Mouse (Mus musculus) MEL (cell line): ENCODE measurements at regions not wholly inside any gene's neighbourhood (a gene's known extent, or its start where the extent isn't known, plus 50 kb on each side); places are given as distances from the start of the nearest gene placed in this dataset.

Experiments
- DNase-seq: peaks from one replicate; pipeline ENCODE4 v3.0.0; 2011; ENCODE audit warnings: low read depth, low spot score
- H3K27ac ChIP-seq: 2 replicates; pipeline ENCODE4 v1.5.1; 2012; ENCODE audit warnings: low read depth, mild to moderate bottlenecking, control low read depth, low read length, moderate library complexity; ENCODE audit not compliant: control insufficient read depth
- H3K27me3 ChIP-seq, 2 experiments: fragments of 150-350 bp in 1 of 2; sonication (generic) in 1 of 2; 2 replicates each; pipeline ENCODE4 v1.6.1; 2012; ENCODE audit warnings: low read length in 2 of 2, mild to moderate bottlenecking in 2 of 2, improper control_type of control experiment in 1 of 2, moderate library complexity in 1 of 2; ENCODE audit not compliant: insufficient read depth in 2 of 2, control insufficient read depth in 1 of 2
- H3K36me3 ChIP-seq, 2 experiments: 2 replicates each; pipeline ENCODE4 v1.6.1; 2012 to 2014; ENCODE audit warnings: low read length in 2 of 2, improper control_type of control experiment in 1 of 2, inconsistent platforms in 1 of 2, mild to moderate bottlenecking in 1 of 2; ENCODE audit not compliant: insufficient read depth in 2 of 2, control insufficient read depth in 1 of 2
- H3K4me1 ChIP-seq, 2 experiments: fragments of 150-350 bp in 1 of 2; sonication (generic) in 1 of 2; 2 replicates each; pipeline ENCODE4 v1.6.1; 2012; ENCODE audit warnings: low read length in 2 of 2, improper control_type of control experiment in 1 of 2, mild to moderate bottlenecking in 1 of 2; ENCODE audit not compliant: insufficient read depth in 2 of 2, control insufficient read depth in 1 of 2
- H3K4me3 ChIP-seq, 2 experiments: fragments of 150-350 bp in 1 of 2; sonication (generic) in 1 of 2; 2 replicates each; pipeline ENCODE4 v1.5.1; 2012; ENCODE audit warnings: low read depth in 2 of 2, low read length in 2 of 2, mild to moderate bottlenecking in 2 of 2, moderate library complexity in 2 of 2, control low read depth in 1 of 2, improper control_type of control experiment in 1 of 2; ENCODE audit not compliant: control insufficient read depth in 1 of 2, insufficient read depth in 1 of 2
- H3K79me2 ChIP-seq: 2 replicates; pipeline ENCODE4 v1.6.1; 2012; ENCODE audit warnings: mild to moderate bottlenecking, low read length, moderate library complexity; ENCODE audit not compliant: control insufficient read depth, poor library complexity, insufficient read depth
- H3K9ac ChIP-seq: 2 replicates; pipeline ENCODE4 v1.6.1; 2012; ENCODE audit warnings: low read depth, mild to moderate bottlenecking, control low read depth, low read length, moderate library complexity; ENCODE audit not compliant: control insufficient read depth, poor library complexity, severe bottlenecking
- H3K9me3 ChIP-seq: fragments of 150-350 bp; sonication (generic); replicated peaks from 2 replicates; pipeline ENCODE4 v1.6.1; 2012; ENCODE audit warnings: mild to moderate bottlenecking, low read length, improper control_type of control experiment, moderate library complexity; ENCODE audit not compliant: insufficient read depth
- CHD1 ChIP-seq: IDR thresholded peaks from 2 replicates; pipeline ENCODE4 v1.6.1; 2012; ENCODE audit warnings: low read depth, mild to moderate bottlenecking, inconsistent platforms, low read length, improper control_type of control experiment
- CHD2 ChIP-seq: IDR thresholded peaks from 2 replicates; pipeline ENCODE4 v1.6.1; 2011; ENCODE audit warnings: low read length, improper control_type of control experiment
- CTCF ChIP-seq, 3 experiments: IDR thresholded peaks in 2 of 3; conservative IDR thresholded peaks in 1 of 3; 2 replicates each; pipeline ENCODE4 v1.5.1; 2011 to 2012; ENCODE audit warnings: low read length in 3 of 3, low read depth in 2 of 3, mild to moderate bottlenecking in 2 of 3, improper control_type of control experiment in 1 of 3, inconsistent platforms in 1 of 3, mixed read lengths in 1 of 3, moderate library complexity in 1 of 3; ENCODE audit not compliant: control insufficient read depth in 1 of 3, insufficient read depth in 1 of 3, poor library complexity in 1 of 3, severe bottlenecking in 1 of 3
- GATA1 ChIP-seq: IDR thresholded peaks from 2 replicates; pipeline ENCODE4 v1.6.1; 2011; ENCODE audit warnings: low read depth, low read length, improper control_type of control experiment
- MAFK ChIP-seq: IDR thresholded peaks from 2 replicates; pipeline ENCODE4 v1.6.1; 2011; ENCODE audit warnings: low read depth, mild to moderate bottlenecking, low read length, improper control_type of control experiment, borderline replicate concordance
- MAX ChIP-seq: IDR thresholded peaks from 2 replicates; pipeline ENCODE4 v1.6.1; 2011; ENCODE audit warnings: low read length, improper control_type of control experiment
- POLR2A ChIP-seq, 2 experiments: IDR thresholded peaks; 2 replicates each; pipeline ENCODE4 v1.6.1; 2011 to 2012; ENCODE audit warnings: low read length in 2 of 2, mild to moderate bottlenecking in 2 of 2, control low read depth in 1 of 2, improper control_type of control experiment in 1 of 2, low read depth in 1 of 2, moderate library complexity in 1 of 2; ENCODE audit not compliant: control insufficient read depth in 1 of 2, insufficient read depth in 1 of 2, poor library complexity in 1 of 2
- POLR2AphosphoS2 ChIP-seq: IDR thresholded peaks from 2 replicates; pipeline ENCODE4 v1.6.1; 2011; ENCODE audit warnings: low read length, improper control_type of control experiment
- SIN3A ChIP-seq: IDR thresholded peaks from 2 replicates; pipeline ENCODE4 v1.6.1; 2012; ENCODE audit warnings: low read length, improper control_type of control experiment, inconsistent platforms
- TBP ChIP-seq: IDR thresholded peaks from 2 replicates; pipeline ENCODE4 v1.8.0; 2011; ENCODE audit warnings: low read depth, low read length, improper control_type of control experiment
- USF1 ChIP-seq: IDR thresholded peaks from 2 replicates; pipeline ENCODE4 v1.6.1; 2014; ENCODE audit warnings: low read depth, mild to moderate bottlenecking, inconsistent platforms, low read length, improper control_type of control experiment, moderate library complexity
- USF2 ChIP-seq, 2 experiments: IDR thresholded peaks; 2 replicates each; pipeline ENCODE4 v1.6.1; 2011 to 2012; ENCODE audit warnings: improper control_type of control experiment in 2 of 2, low read length in 2 of 2, borderline replicate concordance in 1 of 2, inconsistent platforms in 1 of 2, low read depth in 1 of 2, mild to moderate bottlenecking in 1 of 2; ENCODE audit not compliant: insufficient read depth in 1 of 2
- ZC3H11A ChIP-seq: IDR thresholded peaks from 2 replicates; pipeline ENCODE4 v1.6.1; 2012; ENCODE audit warnings: low read depth, mild to moderate bottlenecking, inconsistent platforms, low read length, improper control_type of control experiment
- ZNF384 ChIP-seq: IDR thresholded peaks from 2 replicates; pipeline ENCODE4 v1.6.1; 2012; ENCODE audit warnings: low read depth, mild to moderate bottlenecking, inconsistent platforms, low read length, improper control_type of control experiment

DNA sequence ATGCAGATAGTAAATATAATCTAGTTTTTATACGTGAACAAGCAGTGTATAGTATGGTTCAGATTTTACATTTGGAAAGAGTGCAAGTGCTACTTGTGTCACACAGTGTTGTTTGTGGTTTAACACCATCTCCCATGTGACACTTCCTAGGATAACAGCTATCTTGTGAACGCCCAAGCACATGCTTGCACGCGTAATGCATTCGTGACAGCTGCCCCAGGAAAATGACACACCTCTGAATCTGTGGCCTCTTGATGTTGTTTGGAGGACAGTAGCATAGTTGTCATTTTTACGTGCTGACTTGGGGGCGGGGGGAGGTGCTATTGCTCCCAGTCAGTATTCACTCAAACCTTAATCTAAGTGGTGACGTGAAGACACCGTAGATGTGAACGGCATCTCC, 256.2 kb upstream of the Daam1 start:
- no peaks in the 10 kb centered on the region for H3K4me1 ChIP-seq
- no peak for TF ChIP-seq POLR2A (IDR thresholded peaks at IDR 0.05; ENCODE audit: control insufficient read depth in 1 of 2, insufficient read depth in 1 of 2, low read depth in 1 of 2, low read length in 2 of 2, poor library complexity in 1 of 2)
- no peak for TF ChIP-seq POLR2AphosphoS2

GRCm38 (mm10) chr12:71577349-71577748, 253.5 kb upstream of the Daam1 start:
- Histone ChIP-seq H3K27ac (no peak overlapping the region), H3K79me2 (no peaks in the 10 kb centered on the region), H3K36me3 (no peaks in the 10 kb centered on the region), H3K4me1 (no peaks in the 10 kb centered on the region), H3K9ac (no peak overlapping the region), H3K27me3 (no peaks in the 10 kb centered on the region), H3K9me3 (no peaks in the 10 kb centered on the region), H3K4me3 (no peak overlapping the region)
- DNase-seq: no peak
- no peak for TF ChIP-seq USF2 (IDR thresholded peaks at IDR 0.05; ENCODE audit: borderline replicate concordance in 1 of 2, insufficient read depth in 1 of 2, low read depth in 1 of 2, low read length in 2 of 2)

More for the DNA sequence above, 256.2 kb upstream of the Daam1 start:
- no peaks in the 10 kb centered on the region for H3K9me3 ChIP-seq
- H3K27ac ChIP-seq: no peak overlapping the region
- H3K79me2 ChIP-seq: no peaks in the 10 kb centered on the region
- no peak overlapping the region for H3K9ac ChIP-seq
- no peak for DNase-seq
- H3K4me3 ChIP-seq: no peak overlapping the region
- no peaks in the 10 kb centered on the region for H3K27me3 ChIP-seq
- H3K36me3 ChIP-seq: no peaks in the 10 kb centered on the region

DNA sequence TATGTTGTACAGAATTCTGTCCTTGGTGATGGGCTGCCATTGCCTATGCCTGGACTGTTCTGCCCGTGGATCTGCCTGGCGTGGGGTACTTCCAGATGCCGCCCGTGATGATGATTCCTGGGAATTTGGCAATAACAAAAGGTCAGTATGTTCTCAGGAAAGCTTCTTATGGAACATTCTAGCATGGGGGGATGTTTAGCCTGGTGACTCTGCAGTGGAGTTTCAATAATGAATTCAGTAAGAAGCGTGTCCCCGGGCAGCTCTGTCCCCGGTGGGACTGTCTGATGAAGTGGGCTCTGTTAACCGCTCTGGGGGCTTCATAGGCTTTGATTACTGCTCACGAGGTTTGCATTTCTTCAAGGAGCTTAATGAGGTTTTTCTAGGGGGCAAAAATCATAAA, 252.9 kb upstream of the Daam1 start:
- Histone ChIP-seq H3K9me3 (no peaks in the 10 kb centered on the region), H3K36me3 (no peaks in the 10 kb centered on the region)
- TF ChIP-seq ZC3H11A (no peak), GATA1 (no peak), MAX (no peak), TBP (no peak), MAFK (no peak), CHD1 (no peak), ZNF384 (no peak), CHD2 (no peak), USF1 (no peak), CTCF (IDR thresholded peaks at IDR 0.05 in 2 of 3, conservative IDR thresholded peaks at IDR 0.05 in 1 of 3; ENCODE audit: control insufficient read depth in 1 of 3, insufficient read depth in 1 of 3, low read depth in 2 of 3, low read length in 3 of 3, poor library complexity in 1 of 3, severe bottlenecking in 1 of 3) (no peak), SIN3A (no peak), USF2 (IDR thresholded peaks at IDR 0.05; ENCODE audit: borderline replicate concordance in 1 of 2, insufficient read depth in 1 of 2, low read depth in 1 of 2, low read length in 2 of 2) (no peak)
- TF ChIP-seq, all 39 proteins: peak for 0
- Histone ChIP-seq H3K4me1 (no peaks in the 10 kb centered on the region), H3K79me2 (no peaks in the 10 kb centered on the region), H3K27ac (no peak overlapping the region), H3K4me3 (no peak overlapping the region), H3K9ac (no peak overlapping the region), H3K27me3 (no peaks in the 10 kb centered on the region)
- DNase-seq: no peak
